In the genomic region with DNA sequence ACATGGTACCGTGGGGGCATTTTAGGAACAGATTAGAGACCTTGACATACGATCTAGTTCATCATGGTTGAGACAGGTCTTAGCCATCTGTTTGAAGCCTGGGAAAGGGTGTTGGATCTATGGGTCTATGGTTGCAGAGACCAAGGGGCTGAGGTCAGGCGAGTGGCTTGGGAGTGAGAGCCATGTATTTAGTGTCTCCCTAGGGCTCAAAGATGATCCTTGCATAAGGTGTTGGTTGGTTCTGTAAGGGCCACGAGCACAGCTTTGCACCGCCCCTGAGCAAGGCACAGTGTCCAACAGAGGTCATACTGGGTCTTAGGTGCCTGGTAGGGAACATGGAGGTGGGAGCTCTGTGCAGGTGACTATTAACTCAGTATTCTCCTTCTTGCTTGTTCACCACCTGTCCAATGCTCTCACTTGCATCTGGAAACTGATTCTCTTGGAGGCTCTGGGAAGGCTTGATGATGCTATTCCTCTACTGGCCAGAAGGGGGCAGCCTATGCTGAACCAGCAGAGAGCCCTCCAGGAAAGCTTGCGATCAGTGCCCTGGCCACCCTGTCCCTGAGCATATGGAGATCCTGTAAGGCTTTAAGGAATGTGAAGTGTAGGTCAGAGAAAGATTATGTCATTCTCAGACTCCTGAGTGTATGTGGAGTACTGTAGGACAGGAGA, we compare ENCODE assay signal across 8 mouse cellular contexts. TPM values are rescaled to one million over a fixed set of nuclear protein-coding genes. Genes with fewer than 3 reads are reported as not detected.
DNase-seq lines count a peak whose midpoint lies in the region; ATAC-seq and TF ChIP-seq lines count a peak whose summit lies in the region.

No protein-coding gene starts in this region.

- intact Hi-C loops in gastrocnemius, postnatal 14 days (cut with DNase I; ENCODE audit: low total_unique reads), result loop anchor here (5.0 kb wide), 1 partner anchor 154 kb away; no protein-coding TSS in a partner anchor
- intact Hi-C loops in left cerebral cortex, adult 2 months (cut with DNase I), result loop anchor here (2.0 kb wide), 1 partner anchor 153 kb away; no protein-coding TSS in a partner anchor

- peak; percentile 94 for TF ChIP-seq CTCF in left cerebral cortex, adult 2 months (IDR thresholded peaks at IDR 0.05)

- DNase-seq in urinary bladder, postnatal 25 days (ENCODE audit: low spot score), result peak; percentile 63
- DNase-seq in urinary bladder, adult 18-20 months (ENCODE audit: low spot score in 2 of 2), result no peak
- peak; percentile 64 for DNase-seq in gastrocnemius, postnatal 14 days
- peak; percentile 63 for DNase-seq in induced T-regulatory cell, adult 2 months (ENCODE audit: low read depth)
- DNase-seq in left cerebral cortex, adult 2 months (ENCODE audit: extremely low spot score in 1 of 2, low spot score in 2 of 2), result peak; percentile 56
- DNase-seq in spleen, postnatal 10 days (ENCODE audit: low spot score in 2 of 2), result peak; percentile 26 to 59

- peak overlapping the region; percentile 7; the same call in 1 of the 2 replicates for H3K4me3 ChIP-seq in left cerebral cortex, adult 2 months

- peak overlapping the region; percentile 72 for H3K27ac ChIP-seq in left cerebral cortex, adult 2 months

- ATAC-seq in common myeloid progenitor, adult 5-6 weeks (replicated peaks; ENCODE audit: low read depth, poor library complexity, severe bottlenecking), result peak; percentile 77
- ATAC-seq in megakaryocyte-erythroid progenitor cell, adult 5-6 weeks (replicated peaks; ENCODE audit: low FRiP score, low TSS enrichment, poor library complexity, severe bottlenecking), result peak; percentile 66; the same call in 1 of the 2 replicates

RNA-seq across cellular contexts. Expression of a gene that starts 1.0 kb away (rescaled TPM):
- total RNA-seq in common myeloid progenitor, adult 5-6 weeks (2017), result not detected in 2 replicates
- 100 to 1,000 TPM; 123 to 198 TPM for total RNA-seq in gastrocnemius, postnatal 14 days (2021)
- total RNA-seq in left cerebral cortex, adult 2 months (2021), result 10 to 100 TPM; 11.3 to 11.7 TPM
- total RNA-seq in megakaryocyte-erythroid progenitor cell, adult 5-6 weeks (2014; fragmentation: Nextera tagmentation), result not detected in 2 replicates
- not detected in 2 replicates for total RNA-seq in megakaryocyte-erythroid progenitor cell, adult 5-6 weeks (2017)

RNA-seq across cellular contexts. Expression of a gene that starts 59.7 kb away (rescaled TPM):
- total RNA-seq in common myeloid progenitor, adult 5-6 weeks (2017), result 12.6 and 15.1 TPM in 2 replicates
- total RNA-seq in gastrocnemius, postnatal 14 days (2021), result 1 to 10 TPM; 5.5 to 7.2 TPM
- total RNA-seq in left cerebral cortex, adult 2 months (2021), result 10 to 100 TPM; 59.8 to 65.4 TPM
- total RNA-seq in megakaryocyte-erythroid progenitor cell, adult 5-6 weeks (2014; fragmentation: Nextera tagmentation), result 6.9 and 8.4 TPM in 2 replicates
- total RNA-seq in megakaryocyte-erythroid progenitor cell, adult 5-6 weeks (2017), result 3.3 and 3.8 TPM in 2 replicates

Comparison
In these comparisons a context has a peak if more than half of its experiments do, and no peak if none do; other contexts are left out.
1. DNase-seq: peak in urinary bladder, postnatal 25 days (single experiment), gastrocnemius, postnatal 14 days (single experiment), induced T-regulatory cell, adult 2 months (single experiment), left cerebral cortex, adult 2 months (2 of 2) and spleen, postnatal 10 days (2 of 2); none in urinary bladder, adult 18-20 months (0 of 2).
2. RNA of a gene that starts 1.0 kb away (total RNA-seq): 123 to 198 TPM in gastrocnemius, postnatal 14 days and 11.3 to 11.7 TPM in left cerebral cortex, adult 2 months; not detected in common myeloid progenitor, adult 5-6 weeks and not detected in megakaryocyte-erythroid progenitor cell, adult 5-6 weeks; every median in the first group is over 10 times any median in the second.